Mouse (Mus musculus) induced T-regulatory cell, adult 2 months (primary cell): ENCODE measurements around the gene Cd46.

Source experiments
- DNase-seq: peaks from one replicate; pipeline ENCODE4 v3.0.0-alpha.2; 2012; ENCODE audit warnings: low read depth

The Cd46 gene

GRCm38 (mm10) chr1:195018089-195018999 is 73.7 kb downstream of the Cd46 start:
- peak; percentile 11 for DNase-seq

GRCm38 (mm10) chr1:195017626-195018025 is 74.4 kb downstream of the Cd46 start:
- no peak for DNase-seq

- no peak for DNase-seq
Measured at GRCm38 (mm10) chr1:195016811-195017501, 75.1 kb downstream of the Cd46 start.

- no peak for DNase-seq
Measured at GRCm38 (mm10) chr1:195015281-195015680, 76.8 kb downstream of the Cd46 start.

- no peak for DNase-seq
Measured at GRCm38 (mm10) chr1:195014201-195014885, 77.7 kb downstream of the Cd46 start.

- DNase-seq: no peak
Measured at GRCm38 (mm10) chr1:195012531-195012930, 79.5 kb downstream of the Cd46 start.

GRCm38 (mm10) chr1:195006267-195006666 is 85.8 kb downstream of the Cd46 start:
- DNase-seq: no peak

GRCm38 (mm10) chr1:195004194-195004593 is 87.9 kb downstream of the Cd46 start:
- DNase-seq: no peak

GRCm38 (mm10) chr1:195003328-195003727 is 88.7 kb downstream of the Cd46 start:
- no peak for DNase-seq

GRCm38 (mm10) chr1:194998396-194998795 is 93.7 kb downstream of the Cd46 start:
- no peak for DNase-seq

GRCm38 (mm10) chr1:194995196-194995595 is 96.9 kb downstream of the Cd46 start:
- peak; percentile 72 for DNase-seq

GRCm38 (mm10) chr1:194994262-194994661 is 97.8 kb downstream of the Cd46 start:
- no peak for DNase-seq

GRCm38 (mm10) chr1:194993409-194993988 is 98.5 kb downstream of the Cd46 start:
- DNase-seq: no peak

GRCm38 (mm10) chr1:194992589-194993317 is 99.3 kb downstream of the Cd46 start:
- DNase-seq: no peak

- DNase-seq: no peak
Measured at GRCm38 (mm10) chr1:194991654-194992053, 100.4 kb downstream of the Cd46 start.

- no peak for DNase-seq
Measured at GRCm38 (mm10) chr1:194990976-194991375, 101.1 kb downstream of the Cd46 start.

- DNase-seq: no peak
Measured at GRCm38 (mm10) chr1:194989024-194989423, 103.0 kb downstream of the Cd46 start.
